Mouse (Mus musculus) G1E (cell line): ENCODE measurements at regions not wholly inside any gene's neighbourhood (a gene's known extent, or its start where the extent isn't known, plus 50 kb on each side); places are given as distances from the start of the nearest gene placed in this dataset.

Experiments
- CTCF ChIP-seq: IDR thresholded peaks from 2 replicates; pipeline ENCODE4 v1.5.1; 2012; ENCODE audit warnings: low read depth, low read length, inconsistent platforms, mixed read lengths
- GATA2 ChIP-seq: IDR thresholded peaks from 2 replicates; pipeline ENCODE4 v1.6.1; 2012; ENCODE audit warnings: low read depth, low read length, inconsistent platforms, borderline replicate concordance
- POLR2AphosphoS5 ChIP-seq: IDR thresholded peaks from 2 replicates; pipeline ENCODE4 v1.6.1; 2012; ENCODE audit warnings: low read depth, low read length, inconsistent platforms; ENCODE audit not compliant: insufficient replicate concordance

GRCm38 (mm10) chr12:69085522-69086179, 73.3 kb downstream of the Rps29 start:
- TF ChIP-seq CTCF (no peak), POLR2AphosphoS5 (no peak), GATA2 (no peak)
